Mouse (Mus musculus): ENCODE measurements at regions not wholly inside any gene's neighbourhood (a gene's known extent, or its start where the extent isn't known, plus 50 kb on each side); places are given as distances from the start of the nearest gene placed in this dataset.

DNA sequence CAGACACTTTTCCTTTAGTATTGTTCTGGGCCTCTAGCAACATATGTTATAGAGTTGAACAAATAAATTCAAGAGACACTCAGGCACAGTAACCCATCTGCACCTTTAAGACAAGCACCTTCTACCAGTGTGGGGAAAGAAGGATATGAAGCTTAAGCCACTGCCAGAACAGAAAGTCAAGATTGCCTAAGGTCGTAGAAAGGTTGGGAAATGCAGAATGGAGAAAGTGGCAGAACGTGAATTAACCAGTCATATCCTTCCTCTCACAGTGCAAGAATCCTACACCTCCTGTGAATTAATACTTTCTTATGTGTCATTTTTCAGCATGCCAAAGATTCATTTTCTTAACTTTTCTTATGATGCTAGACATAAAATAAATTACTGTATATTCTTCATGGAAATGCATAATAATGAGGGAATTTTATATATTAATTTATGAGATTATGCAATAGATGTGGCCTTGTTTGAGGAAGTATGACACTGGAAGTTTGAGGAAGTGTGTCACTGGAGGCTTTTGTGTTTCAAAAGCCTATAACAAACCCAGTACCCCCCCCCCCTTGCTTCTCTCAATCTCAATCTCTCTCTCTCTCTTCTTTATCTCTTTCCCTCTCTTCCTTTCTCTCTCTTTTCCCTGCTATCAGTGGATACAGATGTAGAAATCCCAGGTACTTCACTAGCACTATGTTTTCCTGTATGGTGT, 361.6 kb upstream of the Edil3 start:
- H3K4me2 ChIP-seq = no peak overlapping the region
- no peak overlapping the region for H3K27ac ChIP-seq
- no peaks in the 10 kb centered on the region for H3K4me1 ChIP-seq
- no peak overlapping the region for H3K9ac ChIP-seq
- H3K27me3 ChIP-seq = no peaks in the 10 kb centered on the region
- WGBS = 43% methylated on average over 2 of the region's 2 CpGs
- ATAC-seq (ENCODE audit: insufficient number of reproducible peaks, insufficient read depth, low FRiP score, low TSS enrichment, low read depth) = no peak
- H3K9me3 ChIP-seq = no peaks in the 10 kb centered on the region
- no peak overlapping the region for H3K4me3 ChIP-seq
- H3K36me3 ChIP-seq = no peaks in the 10 kb centered on the region

- Histone ChIP-seq H3K4me1 (no peaks in the 10 kb centered on the region), H3K4me3 (no peak overlapping the region), H3K27me3 (no peaks in the 10 kb centered on the region), H3K36me3 (no peaks in the 10 kb centered on the region), H3K27ac (no peak overlapping the region), H3K9me3 (no peaks in the 10 kb centered on the region), H3K4me2 (no peak overlapping the region), H3K9ac (no peak overlapping the region)
- ATAC-seq (ENCODE audit: insufficient number of reproducible peaks, insufficient read depth, low FRiP score, low TSS enrichment, low read depth) = peak; percentile 67; the same call in 1 of the 2 replicates
- 74% methylated on average over 10 of the region's 10 CpGs for WGBS
Measured at GRCm38 (mm10) chr13:88490104-88490503, 331.2 kb upstream of the Edil3 start.

DNA sequence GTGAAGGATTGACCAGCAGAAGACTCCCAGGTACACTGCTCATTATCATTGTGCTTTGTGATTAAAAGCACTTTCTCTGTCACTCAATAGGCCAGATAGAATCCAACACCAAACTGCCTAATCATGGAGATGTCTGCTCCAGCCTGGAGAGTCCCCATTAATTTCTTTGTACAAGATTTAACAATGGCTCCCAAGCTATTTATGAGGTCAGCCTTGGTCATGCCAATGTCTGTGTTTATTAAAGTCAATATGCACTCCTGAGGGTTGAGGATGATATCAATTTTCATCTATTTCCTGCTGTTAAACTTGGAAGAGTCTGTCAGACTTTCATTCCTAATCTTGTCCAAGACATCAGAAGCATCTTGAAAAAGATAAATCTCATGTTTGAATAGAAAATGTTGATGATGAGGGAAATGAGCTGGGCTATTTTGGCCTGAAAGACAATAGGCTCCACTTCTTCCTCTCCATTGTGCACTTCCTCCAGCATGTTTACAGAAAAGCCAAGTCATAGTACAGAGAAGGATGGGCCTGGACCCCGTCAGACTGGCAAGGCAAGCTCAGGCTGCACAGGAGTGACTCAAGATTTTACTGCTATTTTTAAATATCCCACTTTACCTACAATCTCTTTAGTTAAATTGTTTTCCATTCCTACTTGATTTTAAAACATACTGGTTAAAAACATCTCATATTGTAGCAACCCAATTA, 310.3 kb upstream of the Edil3 start:
- WGBS = 84% methylated on average over 1 of the region's 1 CpGs
- no peak overlapping the region for H3K9ac ChIP-seq

GRCm38 (mm10) chr13:88534796-88535195, 286.5 kb upstream of the Edil3 start:
- Histone ChIP-seq H3K27ac (no peak overlapping the region), H3K4me1 (no peaks in the 10 kb centered on the region), H3K9ac (no peak overlapping the region), H3K4me3 (no peak overlapping the region), H3K9me3 (no peaks in the 10 kb centered on the region), H3K27me3 (no peaks in the 10 kb centered on the region), H3K4me2 (no peak overlapping the region), H3K36me3 (no peaks in the 10 kb centered on the region)
- no peak for ATAC-seq (ENCODE audit: insufficient number of reproducible peaks, insufficient read depth, low FRiP score, low TSS enrichment, low read depth)

More for the DNA sequence above, 310.3 kb upstream of the Edil3 start:
- H3K4me1 ChIP-seq = no peaks in the 10 kb centered on the region
- no peaks in the 10 kb centered on the region for H3K9me3 ChIP-seq
- no peaks in the 10 kb centered on the region for H3K36me3 ChIP-seq
- no peak overlapping the region for H3K27ac ChIP-seq
- no peak for ATAC-seq (ENCODE audit: insufficient number of reproducible peaks, insufficient read depth, low FRiP score, low TSS enrichment, low read depth)
- H3K27me3 ChIP-seq = no peaks in the 10 kb centered on the region
- H3K4me3 ChIP-seq = no peak overlapping the region
- no peak overlapping the region for H3K4me2 ChIP-seq

DNA sequence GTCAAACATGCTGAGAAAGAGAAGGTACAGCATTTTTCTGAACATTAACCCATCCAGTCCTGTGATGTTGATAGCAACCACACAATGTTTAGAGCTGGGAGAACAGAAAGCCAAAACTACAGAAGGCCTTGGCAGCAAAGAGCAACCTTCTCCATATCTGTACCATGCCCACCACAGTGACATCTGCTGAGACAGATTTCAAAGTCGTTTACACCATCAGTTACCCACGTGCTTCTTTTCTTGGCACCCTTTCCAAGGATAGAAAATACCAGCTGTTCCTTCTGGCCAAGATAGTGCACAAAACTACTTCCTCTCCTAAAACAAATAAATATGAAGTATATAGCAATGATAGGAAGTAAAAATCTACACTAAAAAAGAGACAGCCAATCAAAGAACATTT, 266.8 kb upstream of the Edil3 start:
- no peaks in the 10 kb centered on the region for H3K9me3 ChIP-seq
- WGBS = 65% methylated on average over 2 of the region's 2 CpGs
- ATAC-seq (ENCODE audit: insufficient number of reproducible peaks, insufficient read depth, low FRiP score, low TSS enrichment, low read depth) = no peak
- no peak overlapping the region for H3K4me3 ChIP-seq
- no peak overlapping the region for H3K9ac ChIP-seq
- no peaks in the 10 kb centered on the region for H3K36me3 ChIP-seq
- no peak overlapping the region for H3K4me2 ChIP-seq
- H3K4me1 ChIP-seq = no peaks in the 10 kb centered on the region
- no peaks in the 10 kb centered on the region for H3K27me3 ChIP-seq
- H3K27ac ChIP-seq = no peak overlapping the region

- WGBS = 59% methylated on average over 1 of the region's 1 CpGs
- no peak overlapping the region for H3K9ac ChIP-seq
Measured at GRCm38 (mm10) chr13:88564978-88565377, 256.3 kb upstream of the Edil3 start.

DNA sequence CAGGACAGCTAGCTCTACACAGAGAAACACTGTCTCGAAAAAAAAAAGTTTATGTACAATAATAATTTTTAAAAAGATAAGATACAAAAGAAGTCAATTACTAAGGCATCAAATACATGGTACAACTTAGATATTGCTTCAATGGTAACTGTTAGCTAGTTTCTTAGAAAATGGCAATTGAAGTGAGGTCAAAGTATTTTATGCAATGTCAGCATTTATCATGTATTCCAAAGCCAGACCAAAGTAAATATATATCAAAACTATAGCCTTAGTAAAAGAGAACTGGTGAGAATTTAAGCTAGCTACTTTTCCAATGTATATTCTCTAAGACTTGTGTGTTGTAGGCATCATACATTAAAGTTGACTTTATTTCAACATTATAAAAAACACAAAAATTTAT, 219.0 kb upstream of the Edil3 start:
- H3K27ac ChIP-seq = no peak overlapping the region
- no peak overlapping the region for H3K4me3 ChIP-seq
- no peaks in the 10 kb centered on the region for H3K4me1 ChIP-seq
- no peak for ATAC-seq (ENCODE audit: insufficient number of reproducible peaks, insufficient read depth, low FRiP score, low TSS enrichment, low read depth)
- no peaks in the 10 kb centered on the region for H3K9me3 ChIP-seq
- H3K4me2 ChIP-seq = no peak overlapping the region
- 76% methylated on average over 1 of the region's 1 CpGs for WGBS
- no peak overlapping the region for H3K9ac ChIP-seq
- no peaks in the 10 kb centered on the region for H3K36me3 ChIP-seq
- no peaks in the 10 kb centered on the region for H3K27me3 ChIP-seq

More at GRCm38 (mm10) chr13:88564978-88565377, 256.3 kb upstream of the Edil3 start:
- no peaks in the 10 kb centered on the region for H3K27me3 ChIP-seq
- no peaks in the 10 kb centered on the region for H3K36me3 ChIP-seq
- H3K27ac ChIP-seq = no peak overlapping the region
- ATAC-seq (ENCODE audit: insufficient number of reproducible peaks, insufficient read depth, low FRiP score, low TSS enrichment, low read depth) = no peak
- H3K4me1 ChIP-seq = no peaks in the 10 kb centered on the region
- no peaks in the 10 kb centered on the region for H3K9me3 ChIP-seq
- no peak overlapping the region for H3K4me3 ChIP-seq
- no peak overlapping the region for H3K4me2 ChIP-seq

DNA sequence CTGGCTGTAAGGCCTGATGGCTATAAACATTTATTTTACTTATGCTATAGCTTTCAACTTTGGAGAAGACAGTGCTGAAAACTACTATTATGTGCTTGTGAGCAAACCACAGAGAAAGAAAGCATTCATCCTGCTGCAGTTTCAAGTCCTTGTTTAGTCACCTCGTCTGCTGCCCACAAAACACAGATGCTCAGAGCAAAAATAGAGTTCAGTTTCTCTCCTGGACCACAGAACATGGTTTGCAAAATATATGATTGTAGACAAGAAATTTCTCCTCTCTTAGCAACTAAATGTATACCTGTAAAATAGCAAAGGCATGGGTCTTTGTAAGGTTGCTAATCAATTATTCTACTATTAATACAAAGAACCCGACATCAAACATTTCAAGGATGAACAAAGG, 210.7 kb upstream of the Edil3 start:
- no peak overlapping the region for H3K27ac ChIP-seq
- no peak overlapping the region for H3K4me2 ChIP-seq
- no peaks in the 10 kb centered on the region for H3K9me3 ChIP-seq
- no peaks in the 10 kb centered on the region for H3K4me1 ChIP-seq
- no peak for ATAC-seq (ENCODE audit: insufficient number of reproducible peaks, insufficient read depth, low FRiP score, low TSS enrichment, low read depth)
- H3K9ac ChIP-seq = no peak overlapping the region
- no peak overlapping the region for H3K4me3 ChIP-seq
- no peaks in the 10 kb centered on the region for H3K27me3 ChIP-seq
- H3K36me3 ChIP-seq = no peaks in the 10 kb centered on the region
- 63% methylated on average over 2 of the region's 2 CpGs for WGBS

- 80% methylated on average over 3 of the region's 3 CpGs for WGBS
- Histone ChIP-seq H3K4me3 (no peak overlapping the region), H3K9ac (no peak overlapping the region), H3K27me3 (no peaks in the 10 kb centered on the region), H3K36me3 (no peaks in the 10 kb centered on the region), H3K27ac (no peak overlapping the region), H3K9me3 (no peaks in the 10 kb centered on the region), H3K4me2 (no peak overlapping the region), H3K4me1 (no peaks in the 10 kb centered on the region)
- no peak for ATAC-seq (ENCODE audit: insufficient number of reproducible peaks, insufficient read depth, low FRiP score, low TSS enrichment, low read depth)
Measured at GRCm38 (mm10) chr13:88613231-88613630, 208.0 kb upstream of the Edil3 start.

DNA sequence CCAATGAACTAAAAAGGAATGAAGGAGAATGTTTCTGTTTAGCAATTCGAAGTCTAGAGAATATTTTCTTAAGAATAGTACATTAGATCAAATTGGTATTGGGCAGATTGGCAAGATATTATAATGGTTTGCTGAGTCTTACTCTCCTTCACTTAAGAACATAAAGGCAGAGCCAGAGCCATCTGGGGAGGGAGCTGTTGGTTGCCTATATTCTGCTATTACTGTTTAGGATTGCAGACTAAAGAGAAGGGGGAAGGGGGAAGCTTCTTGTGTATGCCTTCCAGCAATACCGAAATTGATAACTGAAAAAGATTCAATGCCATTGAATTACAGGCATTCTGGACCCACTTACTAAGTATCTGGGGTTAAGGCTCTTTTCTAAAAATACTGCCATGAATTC, 171.1 kb upstream of the Edil3 start:
- no peak for ATAC-seq (ENCODE audit: insufficient number of reproducible peaks, insufficient read depth, low FRiP score, low TSS enrichment, low read depth)
- no peaks in the 10 kb centered on the region for H3K27me3 ChIP-seq
- peak overlapping the region; percentile 34; the same call in 1 of the 2 replicates for H3K27ac ChIP-seq
- no peak overlapping the region for H3K9ac ChIP-seq
- no peak overlapping the region for H3K4me3 ChIP-seq
- H3K4me2 ChIP-seq = no peak overlapping the region
- no peaks in the 10 kb centered on the region for H3K36me3 ChIP-seq
- H3K4me1 ChIP-seq = peaks cover 3% of the 10 kb centered on the region; the same call in 1 of the 2 replicates
- WGBS = 55% methylated on average over 2 of the region's 2 CpGs
- H3K9me3 ChIP-seq = no peaks in the 10 kb centered on the region

GRCm38 (mm10) chr13:88651036-88651435, 170.2 kb upstream of the Edil3 start:
- peaks cover 3% of the 10 kb centered on the region; the same call in 1 of the 2 replicates for H3K4me1 ChIP-seq
- H3K27ac ChIP-seq = peak overlapping the region; percentile 1; the same call in 1 of the 2 replicates
- WGBS = 40% methylated on average over 2 of the region's 2 CpGs
- ATAC-seq (ENCODE audit: insufficient number of reproducible peaks, insufficient read depth, low FRiP score, low TSS enrichment, low read depth) = no peak
- no peaks in the 10 kb centered on the region for H3K27me3 ChIP-seq
- no peak overlapping the region for H3K9ac ChIP-seq
- no peak overlapping the region for H3K4me2 ChIP-seq
- no peak overlapping the region for H3K4me3 ChIP-seq
- no peaks in the 10 kb centered on the region for H3K9me3 ChIP-seq
- H3K36me3 ChIP-seq = no peaks in the 10 kb centered on the region

GRCm38 (mm10) chr13:88655030-88655429, 166.2 kb upstream of the Edil3 start:
- no peak overlapping the region for H3K9ac ChIP-seq
- H3K4me1 ChIP-seq = peaks cover 3% of the 10 kb centered on the region; the same call in 1 of the 2 replicates
- H3K9me3 ChIP-seq = no peaks in the 10 kb centered on the region
- no peak for ATAC-seq (ENCODE audit: insufficient number of reproducible peaks, insufficient read depth, low FRiP score, low TSS enrichment, low read depth)
- no peak overlapping the region for H3K27ac ChIP-seq
- no peak overlapping the region for H3K4me2 ChIP-seq
- no peaks in the 10 kb centered on the region for H3K36me3 ChIP-seq
- H3K27me3 ChIP-seq = no peaks in the 10 kb centered on the region
- 55% methylated on average over 3 of the region's 3 CpGs for WGBS
- no peak overlapping the region for H3K4me3 ChIP-seq
